Mouse (Mus musculus) ES-CJ7 (cell line): ENCODE results near the gene Gm10720.
A peak's percentile ranks its signal among the peaks of the same experiment; 100 is the strongest.
"Not testable (repeated sequence)": the region's sequence is repeated elsewhere in the genome, so short reads cannot be mapped to it uniquely, and the experiment has no call there.

Experiments used
- DNase-seq: peaks from one replicate; pipeline ENCODE4 v3.0.0; 2011; ENCODE audit warnings: low read depth, low spot score

The Gm10720 gene

GRCm38 (mm10) chr9:3025653-3026052 lies 10.2 kb downstream of the Gm10720 start:
- not testable (repeated sequence) for DNase-seq

- not testable (repeated sequence) for DNase-seq
These were observed 10.7 kb downstream of the Gm10720 start for GRCm38 (mm10) chr9:3026136-3026535.

- not testable (repeated sequence) for DNase-seq
These were observed 11.3 kb downstream of the Gm10720 start for GRCm38 (mm10) chr9:3026741-3027140.

- peak; percentile 50 for DNase-seq
These were observed 11.7 kb downstream of the Gm10720 start for GRCm38 (mm10) chr9:3027200-3027599.

DNA sequence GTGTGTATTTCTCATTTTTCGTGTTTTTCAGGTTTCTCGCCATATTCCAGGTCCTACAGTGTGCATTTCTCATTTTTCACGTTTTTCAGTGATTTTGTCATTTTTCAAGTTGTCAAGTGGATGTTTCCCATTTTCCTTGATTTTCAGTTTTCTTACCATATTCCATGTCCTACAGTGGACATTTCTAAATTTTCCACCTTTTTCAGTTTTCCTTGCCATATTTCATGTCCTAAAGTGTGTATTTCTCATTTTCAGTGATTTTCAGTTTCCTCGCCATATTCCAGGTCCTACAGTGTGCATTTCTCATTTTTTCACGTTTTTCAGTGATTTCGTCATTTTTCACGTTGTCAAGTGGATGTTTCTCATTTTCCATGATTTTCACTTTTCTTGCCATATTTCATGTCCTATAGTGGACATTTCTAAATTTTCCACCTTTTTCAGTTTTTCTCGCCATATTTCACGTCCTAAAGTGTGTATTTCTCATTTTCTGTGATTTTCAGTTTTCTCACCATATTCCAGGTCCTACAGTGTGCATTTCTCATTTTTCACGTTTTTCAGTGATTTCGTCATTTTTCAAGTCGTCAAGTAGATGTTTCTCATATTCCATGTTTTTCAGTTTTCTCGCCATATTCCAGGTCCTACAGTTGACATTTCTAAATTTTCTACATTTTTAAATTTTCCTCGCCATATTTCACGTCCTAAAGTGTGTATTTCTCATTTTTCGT lies 14.0 kb downstream of the Gm10720 start:
- not testable (repeated sequence) for DNase-seq

DNA sequence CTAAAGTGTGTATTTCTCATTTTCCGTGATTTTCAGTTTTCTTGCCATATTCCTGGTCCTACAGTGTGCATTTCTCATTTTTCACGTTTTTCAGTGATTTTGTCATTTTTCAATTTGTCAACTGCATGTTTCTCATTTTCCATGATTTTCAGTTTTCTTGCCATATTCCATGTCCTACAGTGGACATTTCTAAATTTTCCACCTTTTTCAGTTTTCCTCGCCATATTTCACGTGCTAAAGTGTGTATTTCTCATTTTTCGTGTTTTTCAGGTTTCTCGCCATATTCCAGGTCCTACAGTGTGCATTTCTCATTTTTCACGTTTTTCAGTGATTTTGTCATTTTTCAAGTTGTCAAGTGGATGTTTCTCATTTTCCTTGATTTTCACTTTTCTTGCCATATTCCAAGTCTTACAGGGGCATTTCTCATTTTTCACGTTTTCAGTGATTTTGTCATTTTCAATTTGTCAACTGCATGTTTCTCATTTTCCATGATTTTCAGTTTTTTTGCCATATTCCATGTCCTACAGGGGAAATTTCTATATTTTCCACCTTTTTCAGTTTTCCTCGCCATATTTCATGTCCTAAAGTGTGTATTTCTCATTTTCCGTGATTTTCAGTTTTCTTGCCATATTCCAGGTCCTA lies 15.3 kb downstream of the Gm10720 start:
- DNase-seq, result peak; percentile 83

GRCm38 (mm10) chr9:3034299-3034698 lies 18.8 kb downstream of the Gm10720 start, which contains the start of gene Gm17535:
TSS of gene Gm17535 (plus strand) at chr9:3034599.
- not testable (repeated sequence) for DNase-seq

- not testable (repeated sequence) for DNase-seq
These were observed 21.1 kb downstream of the Gm10720 start, which contains the start of gene Gm10715 for GRCm38 (mm10) chr9:3036577-3036976. TSS of gene Gm10715 (plus strand) at chr9:3036877.

DNA sequence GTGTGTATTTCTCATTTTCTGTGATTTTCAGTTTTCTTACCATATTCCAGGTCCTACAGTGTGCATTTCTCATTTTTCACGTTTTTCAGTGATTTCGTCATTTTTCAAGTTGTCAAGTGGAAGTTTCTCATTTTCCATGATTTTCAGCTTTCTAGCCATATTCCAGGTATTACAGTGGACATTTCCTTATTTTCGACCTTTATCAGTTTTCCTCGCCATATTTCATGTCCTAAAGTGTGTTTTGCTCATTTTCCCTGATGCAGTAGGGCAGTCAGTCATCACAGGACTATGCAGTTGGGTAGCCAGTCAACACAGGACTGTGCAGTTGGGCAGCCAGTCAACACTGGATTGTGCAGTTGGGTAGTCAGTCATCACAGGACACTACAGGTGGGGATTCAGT lies 22.7 kb downstream of the Gm10720 start:
- peak; percentile 6 for DNase-seq
